Mouse (Mus musculus) left cerebral cortex, postnatal 36 days (tissue): Measurements from ENCODE around the gene Cdh13. TPM values are rescaled to one million over a fixed set of nuclear protein-coding genes. Genes with fewer than 3 reads are reported as not detected.

ENCODE experiments used
- DNase-seq, 2 experiments: peaks; one replicate each; pipeline ENCODE4 v3.0.0; 2021 to 2022; ENCODE audit warnings: low spot score in 2 of 2, mixed read lengths in 1 of 2
- intact Hi-C: fragments of 180-260 bp; cut with DNase I; formaldehyde crosslinking; loops from one replicate; pipeline ENCODE4 v1.15.1; 2025
- total RNA-seq, 2 experiments: library from RNA; stranded (reverse); gene quantifications; 2 replicates each; pipeline ENCODE4 v1.2.3; 2021

The Cdh13 gene
- total RNA-seq, 2 experiments from 2014 or later, result 78.4 to 85.3 TPM

- intact Hi-C loops, result loop anchor here (10.0 kb wide), 1 partner anchor 305 kb away; no protein-coding TSS in a partner anchor
- DNase-seq, result no peak
Observed at GRCm38 (mm10) chr8:118289525-118289924, 6.0 kb downstream of the Cdh13 start.

- DNase-seq, result no peak
- intact Hi-C loops, result no loop called here
Observed at GRCm38 (mm10) chr8:118290266-118290665, 6.7 kb downstream of the Cdh13 start.

- DNase-seq, result no peak
- intact Hi-C loops, result no loop called here
Observed at GRCm38 (mm10) chr8:118296477-118296876, 12.9 kb downstream of the Cdh13 start.

- no peak for DNase-seq
- intact Hi-C loops, result no loop called here
Observed at GRCm38 (mm10) chr8:118306957-118307356, 23.4 kb downstream of the Cdh13 start.

- intact Hi-C loops, result no loop called here
- DNase-seq, result no peak
Observed at GRCm38 (mm10) chr8:118309106-118309505, 25.6 kb downstream of the Cdh13 start.

DNA sequence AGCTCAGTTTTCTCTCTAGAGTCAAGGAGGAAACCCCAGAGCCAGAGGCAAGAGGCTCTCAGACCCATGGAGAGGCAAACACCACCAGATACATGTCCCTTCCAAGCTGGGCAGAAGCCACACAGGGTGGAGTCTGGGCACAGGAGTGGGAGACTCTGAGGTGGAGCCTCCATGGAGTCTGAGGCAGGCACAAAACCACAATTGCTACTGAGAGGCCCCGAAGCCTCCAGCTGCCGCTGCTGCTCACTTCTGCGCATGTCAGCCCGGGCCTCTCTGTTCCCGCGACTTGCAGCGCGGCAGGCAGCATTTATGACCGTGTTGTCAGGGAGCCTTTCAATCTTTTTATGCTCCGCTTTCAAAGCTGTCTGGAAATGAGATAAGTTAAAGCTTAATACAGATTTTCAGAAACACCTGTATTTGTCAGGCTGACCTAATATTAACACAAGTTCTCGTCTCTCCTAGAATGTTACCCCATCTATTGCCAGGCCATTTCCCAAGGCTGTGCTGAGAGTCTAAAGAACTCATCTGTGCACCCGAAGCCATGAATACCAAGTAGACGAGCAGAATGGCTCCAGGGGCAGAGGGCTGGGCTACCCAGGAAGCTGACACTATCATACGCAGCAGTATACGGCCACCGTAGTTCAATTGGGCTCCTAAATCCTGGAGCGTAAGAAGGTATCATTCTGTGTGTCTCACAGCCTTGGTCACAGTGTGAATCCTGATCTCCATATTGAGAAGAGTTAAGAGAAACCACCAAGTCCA, 30.1 kb downstream of the Cdh13 start:
- intact Hi-C loops, result no loop called here
- no peak for DNase-seq

- intact Hi-C loops, result no loop called here
- DNase-seq, result no peak
Observed at GRCm38 (mm10) chr8:118314188-118314563, 30.6 kb downstream of the Cdh13 start.

- intact Hi-C loops, result no loop called here
- no peak for DNase-seq
Observed at GRCm38 (mm10) chr8:118314932-118315331, 31.4 kb downstream of the Cdh13 start.

GRCm38 (mm10) chr8:118316440-118316839, 32.9 kb downstream of the Cdh13 start:
- no peak for DNase-seq
- intact Hi-C loops, result no loop called here

- peak; percentile 16 to 30 for DNase-seq
- intact Hi-C loops, result no loop called here
Observed at GRCm38 (mm10) chr8:118320566-118320965, 37.0 kb downstream of the Cdh13 start.

DNA sequence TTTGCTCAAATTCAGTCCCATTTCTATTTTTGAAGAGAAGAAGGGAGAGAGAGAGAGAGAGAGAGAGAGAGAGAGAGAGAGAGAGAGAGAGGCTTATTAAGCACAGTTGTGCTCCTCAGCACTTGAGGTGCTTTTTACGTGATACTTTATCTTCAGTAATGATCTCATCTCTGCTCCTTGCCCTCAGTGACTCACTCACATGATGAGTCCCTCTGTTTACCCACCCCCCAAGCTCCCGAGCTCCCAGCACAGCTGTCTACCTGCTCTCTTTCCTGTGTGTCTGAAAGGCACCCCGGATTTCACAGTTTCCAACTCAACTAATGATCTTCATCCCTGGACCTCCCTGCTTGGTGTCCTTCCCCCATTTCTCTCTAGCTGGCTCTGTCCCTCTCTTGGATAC, 39.9 kb downstream of the Cdh13 start:
- DNase-seq, result no peak
- intact Hi-C loops, result no loop called here

DNA sequence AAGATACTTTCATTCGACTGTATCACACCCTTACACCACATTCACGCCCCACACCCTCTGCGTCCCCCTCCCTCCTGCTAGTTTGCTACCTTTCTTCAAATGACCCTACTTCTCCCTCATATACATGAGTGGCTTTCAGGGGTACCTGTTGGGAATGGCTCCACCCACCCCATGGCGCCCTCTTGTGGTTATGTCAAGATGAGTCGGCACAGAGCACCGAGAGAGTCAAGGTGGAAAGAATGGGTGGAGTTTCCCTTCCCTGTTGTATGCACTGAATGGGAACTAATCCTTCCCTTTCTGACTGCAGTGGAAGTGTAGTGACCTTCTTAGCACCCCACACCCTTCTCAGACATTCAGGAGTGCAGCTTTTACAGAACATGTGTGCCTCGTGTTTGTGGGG, 51.4 kb downstream of the Cdh13 start:
- DNase-seq, result no peak
- intact Hi-C loops, result no loop called here

DNA sequence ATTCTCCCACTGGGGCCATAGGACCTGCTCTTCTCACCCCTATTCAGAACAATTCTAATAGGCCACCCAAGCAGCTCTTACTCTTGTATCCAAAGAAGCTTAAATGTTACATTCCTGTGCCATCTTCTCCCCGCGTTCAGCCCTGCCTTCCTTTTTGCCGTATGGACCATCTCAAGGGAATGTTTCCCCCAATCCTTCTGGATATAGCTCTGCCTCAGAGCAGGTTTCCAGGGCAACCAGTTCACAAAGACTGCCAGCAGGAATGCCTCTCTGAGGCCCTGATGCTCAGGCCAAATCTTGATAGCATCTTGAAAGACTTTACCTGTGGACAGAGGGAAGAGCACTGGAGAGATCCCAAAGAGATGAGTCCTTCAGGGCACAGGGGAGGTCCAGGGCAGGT, 56.2 kb downstream of the Cdh13 start:
- intact Hi-C loops, result no loop called here
- no peak for DNase-seq

DNA sequence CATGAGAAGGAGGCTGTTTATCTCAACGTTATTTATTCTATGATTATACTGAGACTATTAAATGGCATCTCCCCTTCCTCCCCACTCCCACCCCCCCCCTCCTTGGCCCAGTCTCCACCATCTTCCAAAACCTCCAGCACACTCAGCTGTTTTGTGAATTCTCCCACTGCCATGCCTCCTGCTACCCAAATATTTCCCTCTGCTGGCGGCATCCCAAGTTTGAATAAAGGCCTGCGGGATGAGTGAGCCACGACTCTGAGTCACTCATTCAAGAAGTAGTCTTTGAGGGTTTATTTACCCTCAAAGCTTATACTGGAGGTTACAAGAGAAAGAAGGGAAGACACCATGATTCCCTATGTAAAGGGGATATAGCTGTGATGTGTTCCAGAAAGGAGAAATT, 59.7 kb downstream of the Cdh13 start:
- intact Hi-C loops, result no loop called here
- DNase-seq, result peak in 1 of 2 experiments; percentile 15

DNA sequence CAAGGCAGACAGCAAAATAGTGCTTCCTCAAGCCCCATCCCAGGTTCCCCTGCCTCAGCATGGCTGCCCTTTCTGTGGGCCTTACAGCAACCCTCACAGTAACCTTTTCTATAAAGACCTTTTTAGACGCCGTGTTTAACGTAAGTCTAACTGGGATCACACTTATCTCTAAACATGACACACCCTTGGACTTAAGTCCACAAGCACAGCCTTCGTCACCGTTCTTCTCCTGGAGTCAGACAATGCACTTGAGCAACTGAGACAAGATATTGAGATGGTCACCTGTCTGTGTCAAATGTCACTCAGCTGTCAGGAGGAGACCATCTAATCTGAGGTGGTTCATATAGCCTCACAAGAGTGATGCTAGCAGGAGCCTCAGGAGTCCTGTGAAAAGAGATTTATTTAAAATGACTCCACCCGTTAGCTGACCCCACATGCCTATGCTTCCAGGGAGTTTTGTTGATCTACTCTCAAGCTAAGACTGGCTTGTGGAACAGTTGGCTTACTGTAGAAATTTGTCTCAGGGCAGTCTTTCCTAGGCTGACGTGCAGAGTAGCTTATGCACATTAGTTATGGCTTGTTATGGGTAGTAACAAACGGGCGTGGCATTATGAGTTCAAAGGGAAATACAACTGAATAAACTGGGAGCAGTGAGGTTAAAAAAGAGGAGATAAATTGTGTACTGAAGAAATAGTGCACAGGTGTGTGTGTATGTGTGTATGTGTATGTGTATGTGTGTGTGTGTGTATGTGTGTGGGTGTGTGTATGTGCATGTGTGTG, 65.4 kb downstream of the Cdh13 start:
- DNase-seq, result no peak
- intact Hi-C loops, result no loop called here

- intact Hi-C loops, result no loop called here
- no peak for DNase-seq
Observed at GRCm38 (mm10) chr8:118350136-118350535, 66.6 kb downstream of the Cdh13 start.

DNA sequence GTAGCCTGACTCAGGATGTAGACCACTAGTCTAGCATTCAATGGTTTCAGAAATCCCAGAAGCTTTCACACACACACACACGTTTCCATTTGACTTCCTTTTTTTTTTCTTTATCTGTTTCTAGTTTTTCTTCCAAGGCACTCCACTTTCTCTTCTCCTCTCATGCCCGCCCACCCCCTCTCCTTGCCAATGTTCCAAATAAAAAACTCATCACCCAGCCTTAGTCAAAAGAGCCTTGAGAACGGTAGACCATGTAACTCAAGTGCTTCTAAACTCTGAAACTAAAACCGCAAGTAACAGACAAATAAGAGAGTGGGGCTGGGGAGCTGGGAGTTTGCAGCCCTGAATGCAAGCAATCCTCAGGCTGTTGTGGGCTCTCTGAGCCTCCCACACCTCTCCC, 69.5 kb downstream of the Cdh13 start:
- intact Hi-C loops, result no loop called here
- peak; percentile 22 to 28 for DNase-seq

GRCm38 (mm10) chr8:118357067-118357466, 73.5 kb downstream of the Cdh13 start:
- intact Hi-C loops, result no loop called here
- no peak for DNase-seq

DNA sequence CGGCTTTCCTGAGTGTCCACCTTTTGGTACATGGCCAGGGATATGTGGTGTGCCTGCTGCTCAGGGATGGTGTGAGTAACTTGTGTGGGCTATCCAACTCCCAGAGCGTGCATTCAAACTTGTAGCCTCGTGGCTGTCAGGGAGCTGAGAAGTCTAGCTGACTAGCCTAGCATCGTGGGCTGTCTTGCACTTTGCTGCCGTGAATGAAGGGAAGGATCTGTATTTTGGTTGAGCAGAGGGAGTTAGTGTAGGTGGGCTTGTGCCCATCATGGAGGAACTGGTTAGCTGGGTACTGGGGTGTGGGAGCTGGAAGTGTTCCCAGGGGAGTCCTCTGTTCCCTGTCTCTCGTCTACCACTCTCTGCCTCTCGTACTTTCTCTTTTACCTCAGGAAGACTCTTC, 74.1 kb downstream of the Cdh13 start:
- intact Hi-C loops, result no loop called here
- peak in 1 of 2 experiments; percentile 45 for DNase-seq

DNA sequence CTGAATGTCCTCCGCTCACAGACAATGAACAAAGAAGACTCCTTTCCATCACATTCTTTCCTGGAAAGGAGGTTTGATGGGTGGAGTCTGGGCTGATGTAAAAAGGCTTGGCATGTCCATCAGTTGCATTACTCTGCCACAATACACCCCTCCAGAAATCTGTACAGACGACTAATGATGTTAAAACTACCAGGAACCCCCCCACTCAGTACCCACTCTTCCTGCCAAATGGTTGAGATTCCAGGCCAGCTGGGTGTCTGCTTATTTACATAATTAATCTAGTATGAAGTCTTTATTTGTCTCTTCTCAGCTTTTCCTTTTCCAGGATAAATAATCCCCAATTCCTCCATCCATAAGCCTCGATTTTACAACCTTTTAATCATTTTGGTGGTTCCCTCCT, 80.2 kb downstream of the Cdh13 start:
- intact Hi-C loops, result no loop called here
- no peak for DNase-seq

GRCm38 (mm10) chr8:118373092-118373491, 89.6 kb downstream of the Cdh13 start:
- intact Hi-C loops, result no loop called here
- DNase-seq, result no peak
